Mouse (Mus musculus) bone marrow macrophage, adult 2 months (primary cell): ENCODE results near the gene Gp6.

Experiments used
- CTCF ChIP-seq: IDR thresholded peaks from 2 replicates; pipeline ENCODE4 v1.5.1; 2012; ENCODE audit warnings: low read depth, mild to moderate bottlenecking, low read length, moderate library complexity
- POLR2A ChIP-seq: IDR thresholded peaks from 2 replicates; pipeline ENCODE4 v1.6.1; 2012; ENCODE audit warnings: mild to moderate bottlenecking, low read depth, low read length, borderline replicate concordance

DNA sequence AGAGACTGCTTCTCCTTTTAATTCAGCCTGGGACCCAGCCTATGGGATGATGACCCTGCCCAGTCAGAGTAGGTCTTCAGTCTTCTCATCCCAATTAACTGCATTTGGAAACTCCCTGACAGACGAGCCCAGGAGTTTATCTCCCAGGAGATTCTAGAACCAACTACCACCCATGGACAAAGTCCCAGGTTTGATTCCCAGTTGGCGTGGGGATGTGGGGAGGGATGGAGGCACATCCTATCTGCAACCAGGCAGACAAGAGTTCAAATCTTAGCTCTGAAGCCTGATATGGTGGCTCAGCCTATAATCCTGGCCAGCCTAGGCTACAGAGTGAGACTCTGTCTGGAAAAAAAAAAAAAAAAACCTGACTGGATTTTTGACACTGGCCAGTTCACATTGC lies 40.2 kb upstream of the Gp6 start:
- TF ChIP-seq POLR2A (no peak), CTCF (no peak)
